30 mouse cellular contexts compared by ENCODE assay signal in genomic region chrX:48526435-48526834, GRCm38 (mm10). TPM values are rescaled to one million over a fixed set of nuclear protein-coding genes. Genes with fewer than 3 reads are reported as not detected.
DNase-seq lines count a peak whose midpoint lies in the region; ATAC-seq and TF ChIP-seq lines count a peak whose summit lies in the region.
"Had no signal": no experiment of that assay in that cellular context is flagged by ENCODE, and none has a peak within 500 bp of the region (broad histone marks: within the 10 kb centered on the region; RNA-seq: fewer than 3 reads in every experiment).

No protein-coding gene starts in this region.

- DNase-seq in heart, adult 18-20 months: no peak
- DNase-seq in 3T3-L1 (ENCODE audit: low read depth, low spot score) (peak; percentile 11), MEL (ENCODE audit: low read depth, low spot score) (peak; percentile 38)
- DNase-seq in fibroblast of lung, adult 2 months (ENCODE audit: low read depth): peak; percentile 17
- DNase-seq in gastrocnemius, postnatal 14 days: no peak
- no peak for DNase-seq in right cerebral cortex, postnatal 4 days
- DNase-seq in retina, embryonic 14.5 days (ENCODE audit: low spot score): no peak
- DNase-seq: adrenal gland, postnatal 14 days; kidney, adult 18-20 months; kidney, postnatal 25 days; liver, embryonic 13.5 days; lung, adult 18-20 months; lung, postnatal 4 days; thymus, postnatal 4 days had no signal

- TF ChIP-seq POLR2A in MEL (IDR thresholded peaks at IDR 0.05; ENCODE audit: control insufficient read depth in 1 of 2, insufficient read depth in 1 of 2, low read depth in 1 of 2, low read length in 2 of 2, poor library complexity in 1 of 2): no peak

- H3K9me3 ChIP-seq in heart, embryonic 13.5 days: no peaks in the 10 kb centered on the region
- no peaks in the 10 kb centered on the region for H3K9me3 ChIP-seq in MEL (replicated peaks; ENCODE audit: insufficient read depth, low read length)
- H3K9me3 ChIP-seq: forebrain, embryonic 10.5 days; forebrain, embryonic 15.5 days; hindbrain, embryonic 10.5 days; kidney, embryonic 15.5 days; limb, embryonic 10.5 days; limb, embryonic 15.5 days; liver, embryonic 13.5 days; midbrain, embryonic 10.5 days had no signal

- H3K36me3 ChIP-seq in heart, embryonic 13.5 days: no peaks in the 10 kb centered on the region
- H3K36me3 ChIP-seq in MEL (ENCODE audit: control insufficient read depth in 1 of 2, insufficient read depth in 2 of 2, low read length in 2 of 2): no peaks in the 10 kb centered on the region
- H3K36me3 ChIP-seq: forebrain, embryonic 10.5 days; forebrain, embryonic 15.5 days; hindbrain, embryonic 10.5 days; kidney, embryonic 15.5 days; limb, embryonic 10.5 days; limb, embryonic 15.5 days; liver, embryonic 13.5 days; midbrain, embryonic 10.5 days had no signal

- intact Hi-C loops in gastrocnemius, postnatal 14 days (cut with DNase I; ENCODE audit: low total_unique reads): no loop called here

- H3K27ac ChIP-seq in heart, embryonic 13.5 days (replicated peaks): peak overlapping the region; percentile 75
- no peak overlapping the region for H3K27ac ChIP-seq in MEL (ENCODE audit: control insufficient read depth, low read depth, low read length)
- H3K27ac ChIP-seq: forebrain, embryonic 10.5 days; forebrain, embryonic 15.5 days; hindbrain, embryonic 10.5 days; kidney, embryonic 15.5 days; limb, embryonic 10.5 days; liver, embryonic 13.5 days; midbrain, embryonic 10.5 days had no signal

- no peak overlapping the region for H3K4me3 ChIP-seq in heart, embryonic 13.5 days
- H3K4me3 ChIP-seq in MEL (ENCODE audit: control insufficient read depth in 1 of 2, insufficient read depth in 1 of 2, low read depth in 2 of 2, low read length in 2 of 2): no peak overlapping the region
- H3K4me3 ChIP-seq: forebrain, embryonic 10.5 days; forebrain, embryonic 15.5 days; hindbrain, embryonic 10.5 days; kidney, embryonic 15.5 days; limb, embryonic 10.5 days; limb, embryonic 15.5 days; liver, embryonic 13.5 days; midbrain, embryonic 10.5 days had no signal

- H3K4me2 ChIP-seq in heart, embryonic 13.5 days: no peak overlapping the region
- H3K4me2 ChIP-seq: forebrain, embryonic 15.5 days; kidney, embryonic 15.5 days; limb, embryonic 15.5 days; liver, embryonic 13.5 days had no signal

- no peak for TF ChIP-seq CTCF in MEL (IDR thresholded peaks at IDR 0.05 in 2 of 3, conservative IDR thresholded peaks at IDR 0.05 in 1 of 3; ENCODE audit: control insufficient read depth in 1 of 3, insufficient read depth in 1 of 3, low read depth in 2 of 3, low read length in 3 of 3, poor library complexity in 1 of 3, severe bottlenecking in 1 of 3)

- TF ChIP-seq RAD21 in MEL (IDR thresholded peaks at IDR 0.05; ENCODE audit: low read depth, low read length): no peak

- H3K4me1 ChIP-seq in heart, embryonic 13.5 days: peaks cover 7% of the 10 kb centered on the region; the same call in 1 of the 2 replicates
- no peaks in the 10 kb centered on the region; a peak in 1 of 4 replicates for H3K4me1 ChIP-seq in MEL (ENCODE audit: control insufficient read depth in 1 of 2, insufficient read depth in 2 of 2, low read length in 2 of 2)
- H3K4me1 ChIP-seq: forebrain, embryonic 10.5 days; hindbrain, embryonic 10.5 days; kidney, embryonic 15.5 days; limb, embryonic 10.5 days; limb, embryonic 15.5 days; liver, embryonic 13.5 days; midbrain, embryonic 10.5 days had no signal

- no peak for TF ChIP-seq EP300 in MEL (IDR thresholded peaks at IDR 0.05; ENCODE audit: low read depth in 1 of 2, low read length in 2 of 2)

- no peak for ATAC-seq in heart, embryonic 13.5 days (ENCODE audit: extremely low read depth, insufficient number of reproducible peaks, low FRiP score, low TSS enrichment)
- ATAC-seq: forebrain, embryonic 15.5 days; hindbrain, embryonic 16.5 days; lung, postnatal 0 days; midbrain, embryonic 16.5 days; Patski had no signal

- H3K9ac ChIP-seq in heart, embryonic 13.5 days: no peak overlapping the region
- no peak overlapping the region for H3K9ac ChIP-seq in MEL (ENCODE audit: control insufficient read depth, low read depth, low read length, poor library complexity, severe bottlenecking)
- H3K9ac ChIP-seq: forebrain, embryonic 15.5 days; kidney, embryonic 15.5 days; limb, embryonic 15.5 days; liver, embryonic 13.5 days had no signal

- WGBS in heart, embryonic 13.5 days: 41% methylated on average over 3 of the region's 3 CpGs

- no peaks in the 10 kb centered on the region for H3K79me2 ChIP-seq in MEL (ENCODE audit: control insufficient read depth, insufficient read depth, low read length, poor library complexity)

- no peaks in the 10 kb centered on the region for H3K27me3 ChIP-seq in heart, embryonic 13.5 days (replicated peaks)
- no peaks in the 10 kb centered on the region for H3K27me3 ChIP-seq in MEL (ENCODE audit: control insufficient read depth in 1 of 2, insufficient read depth in 2 of 2, low read length in 2 of 2)
- H3K27me3 ChIP-seq: CH12.LX; forebrain, embryonic 15.5 days; kidney, embryonic 15.5 days; limb, embryonic 15.5 days; liver, embryonic 13.5 days; Patski had no signal

TF ChIP-seq in MEL, 35 proteins besides CTCF, POLR2A, EP300 and RAD21:
- TF ChIP-seq ZMIZ1 (IDR thresholded peaks at IDR 0.05; ENCODE audit: low read depth, low read length) (no peak), SMC3 (IDR thresholded peaks at IDR 0.05; ENCODE audit: low read depth, low read length) (no peak), MYB (IDR thresholded peaks at IDR 0.05; ENCODE audit: low read depth, low read length) (no peak)

RNA-seq across cellular contexts. Expression of gene Rab33a, which starts 7.3 kb away (rescaled TPM):
- polyA plus RNA-seq in heart, embryonic 13.5 days (2015; fragmentation: Nextera tagmentation; extraction: Ambion mirVana): 6.4 and 7.1 TPM in 2 replicates
- under 1 TPM in 1 of 2 experiments, not detected in 1; 0.33 TPM for total RNA-seq in heart, adult 18-20 months (2021)
- not detected in 2 replicates for total RNA-seq in MEL (2012; rRNA removed)
- polyA plus RNA-seq in MEL (2012; ENCODE audit: insufficient read depth in 1 of 2, insufficient read length in 2 of 2, low read depth in 1 of 2, low replicate concordance in 2 of 2, missing spikeins in 1 of 2): under 1 TPM in 1 of 2 experiments, not detected in 1; 0.46 TPM
- total RNA-seq in gastrocnemius, postnatal 14 days (2021): under 1 TPM in 1 of 2 experiments, not detected in 1; 0.53 TPM
- total RNA-seq: gastrocnemius, adult 8-10 months; neutrophil, adult 5-6 weeks had no signal
- polyA plus RNA-seq: C2C12 had no signal

RNA-seq across cellular contexts. Expression of gene Aifm1, which starts 13.1 kb away (rescaled TPM):
- polyA plus RNA-seq in heart, embryonic 13.5 days (2015; fragmentation: Nextera tagmentation; extraction: Ambion mirVana): 92.6 and 98.1 TPM in 2 replicates
- total RNA-seq in heart, adult 18-20 months (2021): 100 to 1,000 TPM; 105 to 111 TPM
- total RNA-seq in MEL (2012; rRNA removed): 69.1 and 76.1 TPM in 2 replicates
- polyA plus RNA-seq in MEL (2012; ENCODE audit: insufficient read depth in 1 of 2, insufficient read length in 2 of 2, low read depth in 1 of 2, low replicate concordance in 2 of 2, missing spikeins in 1 of 2): 10 to 100 TPM in 1 of 2 experiments, not detected in 1; 99.1 TPM
- total RNA-seq in gastrocnemius, postnatal 14 days (2021): 10 to 100 TPM; 46.3 to 53.6 TPM

Comparison
In these comparisons a context has a peak if more than half of its experiments do, and no peak if none do; other contexts are left out.
1. DNase-seq: peak in 3T3-L1 (single experiment), MEL (single experiment) and fibroblast of lung, adult 2 months (single experiment); none in heart, adult 18-20 months (0 of 2), gastrocnemius, postnatal 14 days (single experiment), right cerebral cortex, postnatal 4 days (single experiment) and retina, embryonic 14.5 days (single experiment).